Mouse (Mus musculus) left cerebral cortex, adult 18-20 months (tissue): Measurements from ENCODE around the gene Gm20696. TPM values are rescaled to one million over a fixed set of nuclear protein-coding genes. Genes with fewer than 3 reads are reported as not detected.

ENCODE experiments used
- DNase-seq, 2 experiments: peaks; one replicate each; pipeline ENCODE4 v3.0.0; 2021 to 2022; ENCODE audit warnings: low spot score in 2 of 2, mixed read lengths in 1 of 2
- total RNA-seq, 2 experiments: library from RNA; stranded (reverse); gene quantifications; 2 replicates each; pipeline ENCODE4 v1.2.3; 2021

Gene Gm20696
- total RNA-seq, 2 experiments from 2014 or later: 7.2 to 8.7 TPM

DNA sequence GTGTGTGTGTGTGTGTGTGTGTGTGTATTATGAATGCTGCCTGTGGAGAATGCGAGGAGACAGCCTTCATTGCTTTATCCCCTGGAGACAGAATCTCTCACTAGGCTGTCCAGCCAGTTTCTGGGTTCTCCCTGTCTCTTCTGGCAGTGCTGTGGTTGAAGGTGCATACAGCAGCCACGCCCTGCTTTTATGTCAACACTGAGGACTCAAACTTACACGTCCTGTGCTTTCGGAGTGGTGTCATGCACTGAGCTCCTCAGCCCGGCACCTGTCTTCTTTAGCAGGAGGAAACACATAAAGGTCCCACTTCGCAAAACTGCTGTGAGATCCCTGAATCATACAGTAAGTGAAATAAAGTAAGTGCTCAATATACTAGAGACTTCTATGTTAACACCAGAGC lies 264.8 kb downstream of the Gm20696 start:
- DNase-seq: no peak

DNA sequence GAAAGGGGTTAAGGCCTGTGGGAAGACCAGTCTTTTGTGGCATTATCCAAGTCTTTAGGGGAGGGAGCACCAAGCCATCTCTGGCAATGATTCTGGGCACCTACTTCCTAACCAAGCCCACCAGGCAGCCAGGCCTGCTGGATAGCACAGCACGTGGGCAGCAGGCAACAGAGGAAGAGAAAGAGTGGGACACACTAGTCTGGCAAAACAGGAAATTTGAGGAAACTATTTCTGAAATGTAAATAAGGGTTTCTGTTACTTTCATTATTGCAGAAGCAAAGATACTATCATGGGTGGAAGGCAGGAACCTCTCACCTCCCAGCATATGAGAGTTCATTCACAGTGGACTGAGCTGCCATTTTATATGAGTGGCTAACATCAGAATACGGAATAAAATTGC lies 265.4 kb downstream of the Gm20696 start:
- no peak for DNase-seq

DNA sequence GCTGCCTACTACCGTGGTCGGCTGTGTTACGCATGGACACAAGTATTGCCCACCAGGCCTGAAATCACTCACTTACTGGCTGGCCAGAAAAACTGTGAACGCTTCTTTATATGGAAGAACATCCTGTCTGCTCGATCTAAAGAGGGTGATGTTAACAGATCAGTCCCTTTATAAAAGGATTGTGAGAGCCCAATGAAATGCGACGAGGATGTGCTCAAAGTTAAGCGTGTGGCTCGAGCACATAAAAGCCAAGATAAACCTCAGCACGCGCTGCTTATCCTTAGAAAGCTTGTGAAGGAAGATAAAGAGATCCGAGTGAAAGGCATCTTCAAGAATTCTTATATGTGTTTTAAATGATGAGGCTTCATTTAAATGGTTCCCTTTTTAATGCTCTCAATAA lies 270.9 kb downstream of the Gm20696 start:
- DNase-seq: no peak

DNA sequence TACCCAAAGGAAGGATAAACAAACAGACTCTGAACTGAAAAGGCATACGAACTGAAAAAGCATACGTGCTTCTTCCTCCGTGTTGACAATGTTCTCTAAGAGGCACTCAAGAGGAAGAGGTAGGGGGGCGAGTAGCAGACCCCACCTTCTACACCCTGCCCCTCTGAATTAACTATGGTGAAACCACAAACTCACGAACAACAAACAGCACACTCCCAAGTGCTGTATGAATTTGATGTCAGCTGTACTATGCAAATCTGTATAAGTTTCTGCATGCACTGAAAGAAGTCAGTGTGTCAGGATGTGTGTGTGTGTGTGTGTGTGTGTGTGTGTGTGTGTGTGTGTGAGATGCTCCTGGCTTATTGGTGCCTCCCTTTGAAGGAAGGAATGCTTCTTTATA lies 271.8 kb downstream of the Gm20696 start:
- DNase-seq: no peak

DNA sequence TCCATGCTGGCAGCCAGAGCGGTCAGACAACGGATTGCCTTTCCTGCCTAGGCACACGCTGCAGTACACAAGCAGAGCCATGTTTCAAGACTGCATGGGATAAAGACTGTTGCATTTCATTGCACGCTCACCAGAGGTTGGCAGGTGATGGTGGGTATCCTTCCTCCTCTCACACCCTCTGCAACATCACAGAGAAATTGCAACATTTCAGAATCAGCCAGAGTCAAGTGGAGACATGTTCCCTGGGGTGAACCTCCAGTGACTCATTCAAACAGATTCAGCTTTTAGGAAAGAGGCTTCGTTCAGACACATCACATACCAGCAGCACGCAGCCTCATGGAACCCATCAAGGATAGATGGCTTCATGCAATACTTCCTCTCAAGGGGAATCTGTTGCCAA lies 274.1 kb downstream of the Gm20696 start:
- DNase-seq: no peak

DNA sequence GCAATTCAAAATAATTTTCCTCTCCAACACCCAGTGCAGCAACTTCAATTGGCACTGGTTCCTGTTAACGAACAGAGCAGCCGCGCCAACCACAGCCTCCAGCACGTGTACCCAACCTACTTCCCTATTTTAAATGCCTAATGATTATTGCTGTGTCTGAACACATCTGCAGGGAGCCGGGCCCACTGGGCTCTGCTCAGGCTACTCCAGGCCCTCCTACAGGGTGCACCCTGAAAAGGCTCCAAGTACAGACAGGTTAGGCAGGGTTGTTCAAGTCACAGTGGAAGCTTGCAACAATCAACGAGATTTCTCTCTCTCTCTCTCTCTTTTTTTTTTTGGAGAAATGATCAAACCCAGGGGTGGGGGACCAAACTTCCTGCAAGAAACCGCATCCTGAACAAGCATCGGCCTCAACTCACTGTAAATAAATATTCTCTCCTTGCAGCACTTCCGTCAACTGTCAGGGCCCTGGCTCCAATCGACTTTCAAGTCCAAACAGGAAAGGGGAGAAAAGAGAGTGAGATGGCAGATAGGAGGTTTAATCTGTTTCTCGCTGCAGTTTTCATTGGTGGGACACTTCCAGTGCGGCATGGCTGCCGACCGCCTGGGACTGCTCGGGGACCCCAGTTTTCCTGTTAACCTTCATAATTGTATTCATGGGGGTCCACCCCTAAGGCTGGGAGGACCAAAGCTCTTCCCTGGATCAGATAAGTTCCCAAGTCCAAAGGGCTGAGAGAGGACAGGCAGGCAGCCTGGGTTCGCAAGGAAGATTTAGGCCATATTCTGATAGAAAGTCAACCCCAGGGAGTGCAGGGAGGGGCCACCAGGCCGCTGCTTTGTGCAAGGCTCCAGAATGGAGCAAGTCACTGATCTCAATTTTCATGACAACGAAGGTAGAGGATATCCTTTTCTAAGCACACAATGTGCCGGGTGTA lies 277.6 kb downstream of the Gm20696 start:
- no peak for DNase-seq

DNA sequence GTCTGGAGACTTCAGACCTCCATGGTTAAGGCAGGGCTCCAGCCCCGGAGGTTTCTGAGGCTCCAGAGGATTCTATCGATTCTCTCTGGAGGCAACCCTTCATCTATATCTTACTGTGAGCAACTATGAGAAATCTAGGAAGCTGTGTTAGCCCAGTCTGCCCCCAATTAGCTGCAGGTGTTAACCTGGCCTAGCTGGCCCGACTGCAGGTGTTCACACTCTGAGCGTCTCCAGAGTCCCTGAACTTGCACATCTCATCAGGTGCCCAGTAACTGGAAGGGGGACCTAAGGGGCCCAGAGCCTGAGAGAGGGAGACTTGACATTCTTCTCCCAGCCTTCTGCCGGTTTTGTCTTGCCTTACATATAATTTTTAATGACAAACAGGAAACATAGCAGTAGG lies 278.6 kb downstream of the Gm20696 start:
- DNase-seq: no peak

DNA sequence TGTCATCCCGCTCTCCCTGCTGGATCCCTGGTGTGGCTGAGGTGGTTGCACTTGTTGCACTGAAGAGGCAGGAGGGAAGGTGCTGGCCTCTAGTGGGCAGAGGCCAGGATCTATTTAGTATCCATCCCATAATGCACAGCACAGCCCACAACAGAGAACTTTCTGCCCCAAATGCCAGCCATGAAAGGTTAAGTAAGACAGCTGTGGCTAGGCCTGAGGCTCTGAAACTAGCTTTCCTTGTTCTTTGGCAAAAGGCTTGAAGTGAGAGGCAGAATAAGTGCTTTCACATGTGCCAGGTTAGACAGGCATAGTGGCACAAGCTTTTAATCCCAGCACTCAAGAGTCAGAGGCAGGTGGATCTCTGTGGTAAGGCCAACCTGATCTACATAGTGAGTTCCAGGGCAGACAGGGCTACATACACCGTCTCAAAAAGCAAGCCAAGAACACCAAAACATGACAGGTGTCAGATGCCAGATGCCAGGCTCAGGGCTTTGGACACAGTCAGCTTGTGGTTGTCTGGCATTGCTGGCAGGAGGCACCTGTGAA lies 281.5 kb downstream of the Gm20696 start:
- DNase-seq: no peak

DNA sequence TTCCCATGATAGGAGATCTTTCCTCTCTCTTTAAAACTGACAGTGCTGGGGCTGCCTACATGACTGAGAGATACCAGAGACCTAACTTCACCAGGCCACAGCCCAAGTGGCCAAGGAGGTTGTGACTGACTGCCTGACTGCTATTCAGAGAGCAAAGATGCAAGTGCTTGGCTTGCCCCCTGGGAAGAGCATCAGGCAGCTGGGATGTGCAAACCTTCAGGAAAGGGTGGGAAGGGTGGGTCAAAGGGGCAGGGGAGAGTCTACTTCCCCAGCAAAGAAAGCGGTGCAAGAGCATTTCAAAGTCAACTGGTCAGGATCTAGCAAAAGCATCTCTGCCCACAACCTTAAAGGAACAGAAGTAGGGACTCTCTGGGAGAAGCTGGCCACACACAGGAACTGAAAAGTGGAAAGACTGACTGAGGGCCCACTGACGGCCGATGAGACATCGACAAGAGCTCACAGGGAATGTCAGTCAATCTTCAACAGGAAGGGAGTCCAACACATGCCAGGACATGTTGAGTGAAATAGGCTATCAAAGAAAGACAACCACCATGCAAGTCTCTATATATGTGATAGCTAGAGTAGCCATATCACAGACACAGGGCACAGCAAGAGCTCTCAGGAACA lies 282.6 kb downstream of the Gm20696 start:
- no peak for DNase-seq

DNA sequence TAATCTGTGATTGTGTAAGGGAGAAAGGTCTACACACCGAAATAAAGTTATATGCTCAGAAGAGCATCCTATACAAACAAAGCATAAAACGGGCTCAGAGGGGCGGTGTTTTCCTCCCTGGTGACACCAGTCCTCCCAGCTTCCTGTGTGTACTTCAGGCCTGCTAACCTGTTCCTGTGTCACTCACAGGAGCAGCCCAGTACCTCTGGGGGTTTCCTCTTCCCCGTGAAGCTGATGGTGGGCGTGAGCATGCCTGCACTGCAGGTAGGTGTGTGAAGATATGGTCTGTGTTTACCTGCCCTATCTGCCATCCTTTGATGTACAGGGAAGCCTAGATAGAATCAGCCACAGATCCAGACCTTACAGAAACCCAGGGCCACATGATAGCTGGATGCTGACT lies 286.5 kb downstream of the Gm20696 start:
- DNase-seq: no peak

DNA sequence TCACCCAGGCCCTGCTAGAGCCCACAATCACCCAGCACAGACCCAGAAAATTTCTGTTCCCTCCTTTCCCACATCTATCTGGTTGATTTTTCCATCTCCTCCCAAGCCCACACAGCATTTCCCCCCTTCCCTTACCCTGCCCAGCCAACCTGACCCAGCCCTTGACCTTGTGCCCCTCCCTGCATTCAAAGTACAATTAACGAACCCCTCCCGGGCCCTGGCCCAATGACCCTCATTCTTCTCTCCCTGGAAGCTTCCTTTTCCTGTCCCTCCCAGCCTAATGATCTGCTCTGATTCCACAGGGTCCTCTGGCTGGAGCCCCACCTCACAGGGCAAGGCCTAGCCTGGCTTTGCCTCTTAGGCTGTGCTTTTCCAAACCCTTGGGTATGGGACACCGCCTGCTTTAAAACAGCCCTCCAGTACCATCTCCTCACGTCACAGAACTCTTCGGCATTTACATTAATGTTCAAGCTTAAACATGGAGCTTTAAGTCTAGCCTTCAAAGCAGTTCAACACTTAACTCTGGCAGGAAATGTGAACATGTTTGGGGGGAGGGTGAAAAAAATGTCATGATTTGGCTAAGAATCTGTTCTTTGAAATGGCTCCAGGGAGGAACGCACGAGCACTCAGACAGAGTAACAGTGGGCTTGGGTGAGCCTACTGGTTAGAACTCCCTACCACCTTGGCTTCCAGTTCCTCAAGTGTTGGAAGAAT lies 287.4 kb downstream of the Gm20696 start:
- DNase-seq: no peak

DNA sequence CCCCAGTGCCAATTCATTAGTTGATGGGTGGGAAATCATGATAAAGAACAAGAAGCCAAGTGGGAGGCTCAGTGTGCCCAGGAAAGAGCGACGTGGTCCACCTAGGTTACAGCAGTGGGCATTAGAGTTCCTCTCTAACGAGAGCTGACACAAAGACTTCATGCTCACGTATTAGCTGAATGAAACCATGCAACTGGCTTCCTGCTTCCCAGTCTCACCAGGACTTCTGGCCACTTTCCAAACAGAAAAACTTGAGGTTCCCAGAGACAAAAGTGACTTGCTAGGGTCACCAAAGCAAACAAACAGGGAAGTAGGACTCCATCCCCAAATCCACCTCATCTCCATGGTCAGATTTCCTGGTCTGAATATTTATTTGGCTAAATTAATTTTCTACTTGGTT lies 288.9 kb downstream of the Gm20696 start:
- no peak for DNase-seq

DNA sequence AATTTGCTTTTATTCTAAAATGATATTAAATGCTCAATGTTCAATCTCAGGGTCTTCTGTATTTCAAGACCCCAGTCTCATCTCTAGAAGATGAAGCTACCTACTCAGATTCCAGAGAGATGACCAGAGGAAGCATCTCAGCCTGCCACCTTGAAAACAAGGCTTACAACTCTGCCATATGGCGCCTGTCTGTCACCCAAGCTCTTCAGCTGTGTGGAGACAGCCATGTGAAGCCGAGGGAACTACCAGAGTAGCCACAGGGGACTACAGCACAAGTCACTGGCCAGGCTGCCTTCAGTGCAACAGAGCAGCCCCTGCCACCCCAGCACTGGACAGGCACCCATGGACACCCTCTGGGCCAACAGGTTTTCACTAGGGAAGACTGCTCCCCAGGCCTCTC lies 289.5 kb downstream of the Gm20696 start:
- DNase-seq: no peak

DNA sequence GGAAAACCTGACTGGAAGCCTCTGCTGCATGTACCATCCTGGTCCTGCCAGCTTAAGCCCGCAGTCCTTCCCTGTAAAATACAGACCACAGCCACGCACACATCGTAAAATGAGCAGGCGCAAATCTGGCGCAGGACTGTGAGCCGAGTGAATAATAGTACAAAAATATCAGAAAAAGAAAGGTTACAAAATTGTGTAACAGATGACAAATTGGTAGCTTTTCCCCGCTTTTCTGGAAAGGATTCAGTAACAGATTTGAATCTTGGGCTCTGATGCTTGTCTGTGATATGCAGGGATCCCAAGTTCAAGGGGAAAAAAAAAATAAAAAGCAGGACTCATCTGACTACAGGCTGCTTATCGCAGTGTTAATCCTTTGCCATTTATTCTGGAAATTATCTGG lies 289.9 kb downstream of the Gm20696 start:
- no peak for DNase-seq

DNA sequence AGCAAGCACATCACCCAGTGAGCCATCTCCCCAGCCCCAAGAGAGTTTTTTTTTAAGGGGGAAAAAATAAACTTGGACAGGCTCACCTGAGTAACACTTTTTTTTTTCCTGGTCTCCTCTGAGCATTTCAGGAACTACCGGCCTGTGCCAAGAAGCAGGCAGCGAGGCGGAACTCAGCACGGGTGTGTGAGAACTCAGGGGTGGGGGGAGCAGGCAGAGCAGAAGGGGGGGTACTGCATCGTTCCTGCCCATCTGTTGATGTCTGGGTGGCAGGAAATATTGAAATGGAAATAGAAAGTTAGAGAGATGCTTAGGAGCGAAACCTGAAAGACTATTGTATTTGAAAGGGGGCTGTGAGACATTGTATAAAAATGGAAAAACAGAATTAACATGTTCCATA lies 290.7 kb downstream of the Gm20696 start:
- peak; percentile 30 to 50 for DNase-seq

DNA sequence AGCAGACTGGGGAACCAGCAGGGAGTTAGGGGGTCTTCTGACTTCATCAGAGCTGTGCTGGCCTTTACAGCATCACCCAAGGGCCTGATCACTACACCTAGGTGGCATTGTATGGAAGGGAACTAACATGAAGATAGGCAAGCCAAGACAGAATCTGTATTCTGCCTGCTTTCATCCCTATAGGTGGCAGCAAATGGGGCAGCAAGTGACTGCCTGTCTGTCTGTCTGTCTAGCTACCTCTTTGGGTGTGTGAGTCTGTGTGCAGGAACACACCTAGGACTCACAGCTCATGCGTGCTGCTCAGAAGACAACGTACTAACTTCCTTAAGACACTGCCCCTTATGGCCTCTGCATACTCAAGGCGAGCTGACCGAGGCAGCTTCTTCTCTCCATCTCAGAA lies 291.2 kb downstream of the Gm20696 start:
- no peak for DNase-seq

DNA sequence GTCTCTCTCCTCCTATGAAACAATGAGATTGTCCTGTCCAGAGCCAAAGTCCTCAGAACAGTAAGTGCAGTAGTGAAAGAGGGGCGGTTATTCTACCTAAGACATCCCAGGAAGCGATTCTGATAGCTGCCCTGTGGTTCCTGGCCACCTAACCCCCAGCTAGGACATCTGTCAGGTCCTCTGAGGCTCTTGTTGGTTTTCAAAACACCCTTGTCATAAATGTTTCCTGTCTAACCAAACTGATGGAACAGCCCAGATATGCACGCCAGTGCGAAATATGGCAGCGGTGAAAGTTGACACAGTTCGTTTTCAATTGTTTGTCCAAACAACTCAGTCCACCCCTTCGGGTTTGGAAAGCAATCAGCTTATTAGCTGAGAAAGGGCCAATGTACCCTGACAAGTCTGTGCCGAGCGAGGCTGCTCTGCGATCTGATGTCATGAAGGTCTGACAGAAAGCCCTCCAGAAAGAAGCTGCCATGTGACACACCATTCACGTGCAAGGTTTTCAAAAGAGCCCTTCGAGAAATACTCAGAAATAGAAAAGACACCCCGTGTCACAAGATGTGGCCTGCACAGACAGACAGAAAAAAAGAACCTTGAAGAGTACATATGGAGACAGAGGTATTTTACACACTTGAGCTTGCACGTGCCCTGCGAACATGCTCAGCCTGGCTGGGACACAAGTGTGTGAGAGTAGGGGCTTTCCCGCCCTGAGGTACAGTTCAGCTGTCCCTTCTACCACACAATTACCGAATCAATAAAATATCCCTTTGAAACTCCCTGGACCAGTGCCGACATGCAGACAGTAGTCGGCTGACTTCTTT lies 291.9 kb downstream of the Gm20696 start:
- DNase-seq: no peak

DNA sequence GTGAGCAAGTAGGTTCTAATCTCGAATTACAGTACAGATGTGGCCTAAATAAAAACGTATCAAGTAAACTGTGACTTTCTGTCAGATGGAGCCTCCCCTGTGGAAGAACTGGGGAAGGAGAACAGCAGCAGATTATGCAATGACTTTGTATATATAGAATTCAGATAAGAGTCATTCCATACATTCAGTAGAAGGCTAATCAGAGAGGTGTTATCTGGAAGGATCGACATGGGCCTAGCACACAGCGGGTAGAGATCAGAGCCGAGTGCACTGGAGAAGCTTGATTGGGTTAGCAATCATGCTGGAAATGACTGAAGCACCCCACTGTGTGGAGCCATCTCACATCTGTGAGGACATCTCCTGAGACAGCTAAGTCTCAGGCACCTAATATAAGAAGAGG lies 294.2 kb downstream of the Gm20696 start:
- no peak for DNase-seq

DNA sequence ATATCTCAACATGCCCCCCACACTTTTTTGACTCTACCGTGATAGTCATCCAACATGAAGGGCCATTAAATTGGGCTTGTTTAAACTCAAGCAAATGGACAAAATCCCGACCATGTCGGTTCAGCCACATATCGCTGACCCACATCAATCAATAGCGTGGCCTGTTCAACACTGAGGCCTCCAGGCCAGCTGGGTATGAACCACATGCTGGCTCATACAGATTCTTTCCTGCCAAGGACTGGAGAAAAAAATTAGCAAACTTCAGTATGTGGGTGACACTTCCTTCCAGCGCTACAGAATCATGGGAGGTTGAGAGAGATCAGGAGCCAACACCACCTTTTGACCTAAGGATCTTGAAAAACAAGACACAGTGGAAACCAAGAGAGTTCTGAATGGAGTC lies 294.6 kb downstream of the Gm20696 start:
- DNase-seq: no peak

DNA sequence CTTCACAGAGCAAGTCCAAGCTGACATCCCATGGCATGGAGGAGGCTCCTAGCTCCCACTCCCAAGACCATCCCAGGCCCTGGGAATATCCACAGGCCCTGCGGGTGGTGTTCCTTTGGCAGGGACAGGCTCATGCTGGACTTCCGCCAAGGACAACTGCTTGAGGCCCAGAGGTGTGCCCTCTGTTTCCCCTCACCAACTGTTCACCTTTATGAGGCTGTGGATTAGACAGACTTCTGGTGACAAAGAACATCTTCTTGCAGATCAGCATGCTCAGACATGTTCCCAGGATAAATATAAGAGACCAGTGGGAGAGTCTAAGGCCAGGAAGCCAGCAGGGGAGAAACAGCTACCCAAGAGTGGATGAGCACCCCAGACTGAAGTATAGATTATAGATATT lies 296.7 kb downstream of the Gm20696 start:
- DNase-seq: no peak

DNA sequence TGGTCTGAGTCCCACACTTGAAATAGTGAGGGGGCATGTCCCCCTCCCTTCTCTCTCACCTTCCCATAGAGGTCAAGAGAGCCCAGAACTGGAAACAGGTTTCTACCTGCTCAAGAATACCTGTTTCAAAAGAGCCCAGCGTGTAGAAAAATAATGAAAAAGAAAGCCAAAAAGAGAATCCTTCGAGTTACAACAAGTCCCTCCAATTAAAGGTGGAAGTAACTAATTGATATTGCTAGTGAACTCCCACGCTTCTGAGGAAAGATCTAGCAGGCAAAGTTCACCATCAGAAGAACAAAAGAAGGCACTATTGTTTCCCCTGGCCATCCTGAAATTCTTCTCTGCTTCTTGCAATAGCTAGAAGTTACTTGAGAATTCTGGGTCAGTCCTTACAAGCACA lies 297.4 kb downstream of the Gm20696 start:
- no peak for DNase-seq
